Comparison of ENCODE assay signal across 34 mouse cellular contexts in the genomic region with DNA sequence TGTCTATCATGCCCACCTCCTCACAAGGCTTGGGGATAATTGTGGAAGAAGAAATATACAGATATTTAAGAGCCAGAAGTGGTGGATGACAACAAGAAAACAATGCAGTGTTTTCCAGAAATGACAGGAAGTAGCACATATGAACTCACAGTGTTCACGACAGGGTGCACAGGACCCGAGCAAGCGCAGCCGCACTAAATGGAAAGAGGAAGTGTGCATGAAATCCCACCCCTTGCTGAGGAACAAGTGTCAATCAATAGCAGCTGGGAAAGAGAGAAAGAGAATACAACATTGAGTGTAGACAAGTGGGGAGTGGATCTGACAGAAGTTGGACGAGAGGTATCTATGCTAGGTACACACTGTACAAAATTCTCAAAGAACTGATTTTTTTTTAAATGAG. TPM values are rescaled to one million over a fixed set of nuclear protein-coding genes. Genes with fewer than 3 reads are reported as not detected.
DNase-seq lines count a peak whose midpoint lies in the region; ATAC-seq lines count a peak whose summit lies in the region.
"Had no signal": no experiment of that assay in that cellular context is flagged by ENCODE, and none has a peak within 500 bp of the region (broad histone marks: within the 10 kb centered on the region; RNA-seq: fewer than 3 reads in every experiment).

No protein-coding gene starts in this region.

- no peaks in the 10 kb centered on the region for H3K9me3 ChIP-seq in forebrain, embryonic 16.5 days (ENCODE audit: control insufficient read depth, low read length)
- H3K9me3 ChIP-seq: G1E; heart, embryonic 12.5 days; hindbrain, embryonic 13.5 days; megakaryocyte, embryonic 14.5 days; midbrain, embryonic 13.5 days had no signal

- peak; percentile 10 for DNase-seq in lung, postnatal 36 days
- DNase-seq in lung, postnatal 4 days, result no peak
- DNase-seq in B cell, adult 2 months, result peak; percentile 53 to 58
- DNase-seq in skeletal muscle tissue, adult 2 months (ENCODE audit: low read depth, low spot score), result peak; percentile 15
- no peak for DNase-seq in left cerebral cortex, adult 18-20 months (ENCODE audit: low spot score in 2 of 2)
- DNase-seq: adrenal gland, adult 8-10 months; cerebellum, adult 2 months; cerebellum, postnatal 25 days; gastrocnemius, postnatal 14 days; heart, adult 18-20 months; heart, postnatal 10 days; kidney, adult 18-20 months; liver, postnatal 0 days; right cerebral cortex, postnatal 14 days; thymus, postnatal 36 days had no signal

- 91% methylated on average over 5 of the region's 5 CpGs for WGBS in forebrain, embryonic 16.5 days

- H3K36me3 ChIP-seq in forebrain, embryonic 16.5 days (ENCODE audit: control insufficient read depth, insufficient read depth), result no peaks in the 10 kb centered on the region
- H3K36me3 ChIP-seq: G1E; heart, embryonic 12.5 days; hindbrain, embryonic 13.5 days; midbrain, embryonic 13.5 days had no signal

- no peak overlapping the region for H3K4me2 ChIP-seq in forebrain, embryonic 16.5 days (ENCODE audit: low read length)
- H3K4me2 ChIP-seq: heart, embryonic 12.5 days; hindbrain, embryonic 13.5 days; midbrain, embryonic 13.5 days had no signal

- no peak overlapping the region for H3K27ac ChIP-seq in forebrain, embryonic 16.5 days (ENCODE audit: low read length)
- H3K27ac ChIP-seq: hindbrain, embryonic 13.5 days; kidney, postnatal 0 days; midbrain, embryonic 13.5 days; stomach, postnatal 0 days had no signal

- no peaks in the 10 kb centered on the region for H3K27me3 ChIP-seq in forebrain, embryonic 16.5 days (replicated peaks; ENCODE audit: control insufficient read depth, insufficient read depth, low read length)
- H3K27me3 ChIP-seq: hindbrain, embryonic 13.5 days; megakaryocyte, embryonic 14.5 days; midbrain, embryonic 13.5 days had no signal

- no peak overlapping the region for H3K4me3 ChIP-seq in forebrain, embryonic 16.5 days (replicated peaks; ENCODE audit: low read length)
- H3K4me3 ChIP-seq: heart, embryonic 12.5 days; hindbrain, embryonic 13.5 days; megakaryocyte, embryonic 14.5 days; midbrain, embryonic 13.5 days had no signal

- peak; percentile 90 for ATAC-seq in granulocyte monocyte progenitor cell, adult 5-6 weeks (replicated peaks; ENCODE audit: poor library complexity, severe bottlenecking)
- ATAC-seq in forebrain, embryonic 16.5 days, result no peak
- ATAC-seq: activated CD4-positive, CD25-positive, alpha-beta regulatory T cell, adult 4 months; forebrain, embryonic 14.5 days; liver, postnatal 0 days; lung, postnatal 0 days; midbrain, embryonic 13.5 days had no signal

- no peaks in the 10 kb centered on the region for H3K4me1 ChIP-seq in forebrain, embryonic 16.5 days (replicated peaks; ENCODE audit: control insufficient read depth, insufficient read depth, low read length)
- H3K4me1 ChIP-seq: hindbrain, embryonic 13.5 days; midbrain, embryonic 13.5 days had no signal

- H3K9ac ChIP-seq in forebrain, embryonic 16.5 days (replicated peaks; ENCODE audit: low read depth, low read length), result no peak overlapping the region
- H3K9ac ChIP-seq: heart, embryonic 12.5 days; hindbrain, embryonic 13.5 days; liver, postnatal 0 days; midbrain, embryonic 13.5 days had no signal

RNA-seq across cellular contexts. Expression of gene Slc17a4, which starts 3.5 kb away (rescaled TPM):
- total RNA-seq in granulocyte monocyte progenitor cell, adult 5-6 weeks (2014; fragmentation: Nextera tagmentation), result not detected in 2 replicates
- total RNA-seq in granulocyte monocyte progenitor cell, adult 5-6 weeks (2017), result not detected in 2 replicates
- total RNA-seq in left cerebral cortex, adult 18-20 months (2021), result not detected
- not detected in 2 replicates for polyA plus RNA-seq in forebrain, embryonic 16.5 days (2015; fragmentation: Nextera tagmentation; extraction: Ambion mirVana)
- total RNA-seq: gastrocnemius, postnatal 14 days; heart, adult 18-20 months; heart, postnatal 10 days; layer of hippocampus, postnatal 10 days; monocyte, adult 5-6 weeks had no signal
- polyA plus RNA-seq: activated CD4-positive, CD25-positive, alpha-beta regulatory T cell, adult 4 months; cerebellum, adult 2 months; forebrain, embryonic 14.5 days; G1E; heart, embryonic 12.5 days; limb, embryonic 11.5 days; lung, postnatal 0 days; midbrain, embryonic 13.5 days had no signal

RNA-seq across cellular contexts. Expression of gene Hist1h2ba, which starts 22.6 kb away (rescaled TPM):
- total RNA-seq in granulocyte monocyte progenitor cell, adult 5-6 weeks (2014; fragmentation: Nextera tagmentation), result not detected in 2 replicates
- not detected in 2 replicates for total RNA-seq in granulocyte monocyte progenitor cell, adult 5-6 weeks (2017)
- not detected for total RNA-seq in left cerebral cortex, adult 18-20 months (2021)
- polyA plus RNA-seq in forebrain, embryonic 16.5 days (2015; fragmentation: Nextera tagmentation; extraction: Ambion mirVana), result not detected in 2 replicates
- total RNA-seq: adrenal gland, adult 8-10 months; G1E; gastrocnemius, postnatal 14 days; heart, adult 18-20 months; heart, postnatal 10 days; layer of hippocampus, postnatal 10 days; liver, adult 2 months; monocyte, adult 5-6 weeks had no signal
- polyA plus RNA-seq: activated CD4-positive, CD25-positive, alpha-beta regulatory T cell, adult 4 months; cerebellum, adult 2 months; embryonic facial prominence, embryonic 14.5 days; forebrain, embryonic 14.5 days; G1E; heart, embryonic 12.5 days; hindbrain, embryonic 13.5 days; kidney, postnatal 0 days; large intestine, adult 2 months; limb, embryonic 11.5 days; liver, adult 2 months; liver, postnatal 0 days; lung, postnatal 0 days; midbrain, embryonic 13.5 days; neural tube, embryonic 11.5 days; stomach, postnatal 0 days had no signal

RNA-seq across cellular contexts. Expression of gene Hist1h2aa, which starts 22.9 kb away (rescaled TPM):
- not detected in 2 replicates for total RNA-seq in granulocyte monocyte progenitor cell, adult 5-6 weeks (2014; fragmentation: Nextera tagmentation)
- total RNA-seq in granulocyte monocyte progenitor cell, adult 5-6 weeks (2017), result not detected in 2 replicates
- total RNA-seq in left cerebral cortex, adult 18-20 months (2021), result not detected
- polyA plus RNA-seq in forebrain, embryonic 16.5 days (2015; fragmentation: Nextera tagmentation; extraction: Ambion mirVana), result not detected in 2 replicates
- total RNA-seq: adrenal gland, adult 8-10 months; G1E; gastrocnemius, postnatal 14 days; heart, adult 18-20 months; heart, postnatal 10 days; layer of hippocampus, postnatal 10 days; liver, adult 2 months; monocyte, adult 5-6 weeks had no signal
- polyA plus RNA-seq: activated CD4-positive, CD25-positive, alpha-beta regulatory T cell, adult 4 months; cerebellum, adult 2 months; embryonic facial prominence, embryonic 14.5 days; forebrain, embryonic 14.5 days; G1E; heart, embryonic 12.5 days; hindbrain, embryonic 13.5 days; kidney, postnatal 0 days; large intestine, adult 2 months; limb, embryonic 11.5 days; liver, adult 2 months; liver, postnatal 0 days; lung, postnatal 0 days; midbrain, embryonic 13.5 days; neural tube, embryonic 11.5 days; stomach, postnatal 0 days had no signal

RNA-seq across cellular contexts. Expression of gene Slc17a1, which starts 43.8 kb away (rescaled TPM):
- total RNA-seq in granulocyte monocyte progenitor cell, adult 5-6 weeks (2014; fragmentation: Nextera tagmentation), result not detected in 2 replicates
- not detected in 2 replicates for total RNA-seq in granulocyte monocyte progenitor cell, adult 5-6 weeks (2017)
- not detected for total RNA-seq in left cerebral cortex, adult 18-20 months (2021)
- polyA plus RNA-seq in forebrain, embryonic 16.5 days (2015; fragmentation: Nextera tagmentation; extraction: Ambion mirVana), result not detected in 2 replicates
- total RNA-seq: adrenal gland, adult 8-10 months; gastrocnemius, postnatal 14 days; heart, adult 18-20 months; heart, postnatal 10 days; layer of hippocampus, postnatal 10 days; monocyte, adult 5-6 weeks had no signal
- polyA plus RNA-seq: activated CD4-positive, CD25-positive, alpha-beta regulatory T cell, adult 4 months; cerebellum, adult 2 months; embryonic facial prominence, embryonic 14.5 days; forebrain, embryonic 14.5 days; G1E; heart, embryonic 12.5 days; hindbrain, embryonic 13.5 days; large intestine, adult 2 months; limb, embryonic 11.5 days; lung, postnatal 0 days; neural tube, embryonic 11.5 days; stomach, postnatal 0 days had no signal

Comparison
In these comparisons a context has a peak if more than half of its experiments do, and no peak if none do; other contexts are left out.
1. DNase-seq: peak in lung, postnatal 36 days (single experiment), B cell, adult 2 months (2 of 2) and skeletal muscle tissue, adult 2 months (single experiment); none in lung, postnatal 4 days (0 of 2) and left cerebral cortex, adult 18-20 months (0 of 2).